Mouse (Mus musculus) embryo, embryonic 11 days (tissue): Measurements from ENCODE around the gene Yars.

Experiments used
- DNase-seq: peaks from one replicate; pipeline ENCODE4 v3.0.0-alpha.2; 2015

Gene Yars

DNA sequence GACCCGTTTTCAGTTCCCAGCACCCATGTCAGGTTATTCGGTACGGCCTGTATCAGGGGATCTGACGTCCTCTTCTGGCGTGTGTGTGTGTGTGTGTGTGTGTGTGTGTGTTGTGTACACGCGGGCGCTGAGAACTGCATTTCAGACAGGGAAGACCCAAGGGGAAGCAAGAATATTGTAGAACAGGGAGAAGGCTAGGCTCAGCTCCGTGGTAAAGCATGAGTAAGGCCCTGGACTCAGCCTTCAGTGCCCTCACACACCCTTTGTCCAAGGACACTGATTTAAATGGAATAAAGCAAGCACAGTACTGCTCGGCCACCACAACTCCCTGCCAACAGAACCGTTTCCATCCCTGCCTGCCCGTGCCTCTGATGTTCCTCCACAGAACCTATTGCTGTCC lies 978 bp downstream of the Yars start:
- peak; percentile 7 for DNase-seq

DNA sequence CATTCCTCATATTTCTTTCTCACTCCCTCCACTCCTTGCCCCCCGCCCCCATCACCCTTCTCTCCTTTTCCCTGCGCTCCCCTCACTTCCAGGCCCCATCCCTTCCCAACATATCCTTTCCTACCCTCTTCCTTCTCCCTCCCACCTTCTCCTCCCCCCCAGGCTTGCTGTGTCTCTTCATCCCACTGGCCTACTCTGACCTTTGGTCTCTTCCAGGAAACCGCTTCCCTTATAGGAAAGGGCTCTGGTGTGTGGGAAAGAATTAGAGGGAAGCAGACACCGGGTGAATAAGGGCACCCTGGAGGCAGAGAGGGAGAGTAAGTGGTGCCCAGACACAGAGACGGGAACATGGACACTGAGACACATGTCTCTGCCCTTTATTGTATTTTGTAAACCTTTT lies 2.1 kb downstream of the Yars start:
- DNase-seq = no peak

DNA sequence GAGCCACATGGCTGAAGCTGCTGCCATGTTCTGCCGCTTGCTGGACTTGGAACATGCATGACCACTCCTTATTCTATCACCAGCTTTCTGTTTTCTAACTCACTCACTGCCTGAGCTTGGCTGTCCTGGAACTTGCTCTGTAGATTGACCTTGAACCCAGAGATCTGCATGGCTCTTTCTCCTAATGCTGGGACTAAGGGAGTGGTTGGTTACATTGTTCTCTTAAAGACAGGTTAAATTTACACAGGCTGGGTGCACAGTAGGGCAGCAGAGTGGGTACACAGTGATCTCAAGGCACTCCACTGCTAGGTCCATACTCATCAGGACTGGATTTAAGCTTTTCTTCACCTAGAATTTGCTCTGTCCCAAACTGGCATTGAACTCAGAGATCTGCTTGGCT lies 4.7 kb downstream of the Yars start:
- DNase-seq = no peak

DNA sequence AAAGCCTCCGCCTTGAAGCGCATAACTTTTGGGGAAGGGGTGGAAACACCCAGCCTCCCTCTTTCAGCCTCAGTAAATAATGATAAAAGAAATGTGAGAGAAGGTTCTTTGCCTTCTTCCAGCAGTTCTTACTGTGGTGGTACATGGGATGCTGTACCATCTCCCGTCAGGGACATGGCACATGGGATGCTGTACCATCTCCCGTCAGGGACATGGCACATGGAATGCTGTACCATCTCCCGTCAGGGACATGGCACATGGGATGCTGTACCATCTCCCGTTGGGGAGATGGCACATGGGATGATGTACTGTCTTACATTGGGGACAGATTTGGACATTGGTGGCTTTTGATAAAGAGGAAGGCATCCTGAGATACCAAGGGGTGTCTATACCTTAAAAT lies 8.0 kb downstream of the Yars start:
- DNase-seq = no peak

DNA sequence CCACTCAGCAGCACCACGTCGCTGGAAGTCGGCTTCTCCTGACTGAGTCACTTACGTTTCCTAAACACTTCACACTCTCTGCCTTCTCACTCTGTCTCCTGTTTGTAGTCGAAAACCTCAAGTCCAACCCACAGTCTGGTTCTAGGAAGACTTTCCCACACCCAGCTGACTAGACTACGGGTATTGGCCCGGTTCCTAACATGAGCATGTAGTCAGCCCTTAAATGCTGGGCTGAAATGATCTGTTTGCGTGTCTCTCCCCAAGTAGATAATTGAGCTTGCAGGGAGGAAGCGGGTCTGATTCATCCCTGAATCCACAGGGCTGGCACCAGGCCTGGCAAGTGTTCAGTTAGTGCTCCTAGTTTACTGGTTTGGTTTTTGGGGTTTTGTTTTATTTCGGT lies 15.1 kb downstream of the Yars start:
- no peak for DNase-seq

DNA sequence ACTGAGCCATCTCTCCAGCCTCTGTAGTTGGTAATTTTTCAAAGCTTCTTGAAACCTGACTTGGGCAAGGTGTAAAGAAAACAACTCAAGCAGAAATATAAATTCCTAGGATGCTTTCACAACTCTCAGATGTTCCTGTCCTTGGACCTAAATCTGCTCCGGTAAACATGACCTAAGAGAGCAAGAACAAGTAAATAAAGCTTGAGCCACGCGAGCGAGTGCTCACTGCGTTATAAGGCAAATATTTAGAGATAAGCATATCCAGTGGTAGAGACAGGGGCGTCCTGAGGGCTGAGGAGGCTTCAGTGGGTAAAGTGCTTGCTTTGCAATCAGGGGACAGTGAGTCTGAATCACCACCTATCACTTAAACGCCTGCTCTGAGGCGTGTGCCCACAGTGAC lies 17.2 kb downstream of the Yars start:
- no peak for DNase-seq

DNA sequence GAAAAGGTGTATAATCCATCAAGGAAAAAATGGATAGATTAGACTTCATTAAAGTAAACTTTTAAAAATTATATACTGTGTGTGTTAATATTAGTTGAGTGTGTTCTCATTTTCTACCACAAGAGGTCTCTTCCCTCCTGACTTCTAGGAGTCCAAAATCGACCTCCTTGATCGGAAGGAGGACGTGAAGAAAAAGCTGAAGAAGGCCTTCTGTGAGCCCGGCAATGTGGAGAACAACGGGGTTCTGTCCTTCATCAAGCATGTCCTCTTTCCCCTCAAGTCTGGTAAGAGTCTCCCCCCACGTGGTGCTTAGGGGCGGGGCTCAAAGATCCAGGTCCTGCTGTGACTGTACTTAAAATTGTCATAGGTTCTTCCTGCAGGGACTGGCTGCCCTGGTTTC lies 19.9 kb downstream of the Yars start:
- DNase-seq = peak; percentile 58

DNA sequence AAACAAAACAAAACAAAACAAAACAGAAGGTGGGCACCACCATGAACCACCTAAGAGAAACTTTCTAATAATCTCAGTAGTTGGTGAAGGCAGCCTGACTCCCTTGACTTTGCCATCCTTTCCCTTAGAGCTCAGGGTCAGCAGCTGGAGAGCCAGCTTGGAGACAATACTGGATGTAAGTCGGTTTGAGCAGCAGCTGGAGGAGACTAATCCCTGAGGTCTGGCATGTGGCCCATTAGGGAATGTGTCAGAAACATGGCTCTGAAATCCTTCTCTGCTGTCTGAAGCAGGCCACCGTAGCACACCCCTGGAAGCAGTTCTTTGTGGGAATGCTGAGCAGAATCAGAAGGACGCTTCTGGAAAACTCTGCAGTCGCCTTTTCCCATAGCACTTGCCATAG lies 21.9 kb downstream of the Yars start:
- DNase-seq = no peak

DNA sequence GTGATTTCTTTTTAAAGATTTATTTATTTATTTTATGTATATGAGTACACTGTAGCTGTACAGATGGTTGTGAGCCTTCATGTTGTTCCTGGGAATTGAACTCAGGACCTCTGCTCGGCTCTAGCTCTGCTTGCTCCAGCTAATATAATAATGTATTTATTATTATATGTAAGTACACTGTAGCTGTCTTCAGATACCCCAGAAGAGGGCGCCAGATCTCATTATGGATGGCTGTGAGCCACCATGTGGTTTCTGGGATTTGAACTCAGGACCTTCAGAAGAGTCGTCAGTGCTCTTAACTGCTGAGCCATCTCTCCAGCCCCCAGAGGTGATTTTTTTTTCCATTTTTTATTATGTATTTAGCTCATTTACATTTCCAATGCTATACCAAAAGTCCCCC lies 22.9 kb downstream of the Yars start:
- peak; percentile 31 for DNase-seq

DNA sequence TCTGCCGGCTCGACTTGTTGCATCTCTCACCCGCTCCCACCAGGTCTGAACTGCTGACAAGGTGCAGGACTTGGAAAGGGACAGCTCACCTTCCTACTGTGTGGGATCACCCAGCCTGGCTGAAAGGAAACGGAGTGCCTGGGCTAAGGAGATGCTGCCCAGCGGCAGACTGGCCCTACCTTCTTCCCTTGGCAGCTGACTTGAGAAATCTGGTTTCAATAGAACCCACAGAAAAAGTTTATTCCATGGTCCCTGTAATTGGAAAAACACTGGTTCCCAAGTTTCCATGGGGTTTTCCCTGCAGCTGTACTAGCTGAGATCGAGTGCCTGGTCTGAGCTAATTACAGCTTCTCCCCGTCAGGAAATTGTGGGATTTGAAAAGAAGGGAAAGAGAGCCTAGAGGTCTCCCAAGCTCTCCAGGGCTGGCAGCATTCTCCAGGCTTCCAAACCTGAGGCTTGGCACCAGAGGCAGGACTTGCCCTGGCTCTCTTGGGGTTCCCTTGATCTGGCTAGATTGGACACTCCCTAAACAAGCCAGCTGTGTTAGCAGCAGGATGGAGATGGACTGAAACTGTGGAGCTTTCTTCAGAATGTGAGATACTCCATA lies 29.1 kb downstream of the Yars start:
- no peak for DNase-seq

DNA sequence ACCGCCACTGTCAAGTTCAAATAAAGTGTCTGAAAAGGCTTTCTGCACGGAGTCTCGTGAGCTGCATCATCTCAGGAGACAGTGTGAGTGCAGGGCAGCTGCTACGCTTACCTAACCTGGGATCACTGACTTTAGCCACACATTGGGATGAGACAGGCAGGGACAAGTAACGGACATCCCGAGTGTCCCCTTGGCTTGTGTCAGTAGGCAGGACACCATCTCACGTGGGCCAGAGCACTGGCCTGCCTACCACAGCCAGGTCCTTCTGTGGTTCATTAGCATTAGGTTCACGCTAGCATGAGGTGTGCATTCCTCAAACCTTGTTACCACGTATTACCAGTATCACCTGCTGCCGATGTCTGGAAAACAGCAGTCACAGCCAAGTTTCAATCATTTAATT lies 29.6 kb downstream of the Yars start:
- DNase-seq = no peak

DNA sequence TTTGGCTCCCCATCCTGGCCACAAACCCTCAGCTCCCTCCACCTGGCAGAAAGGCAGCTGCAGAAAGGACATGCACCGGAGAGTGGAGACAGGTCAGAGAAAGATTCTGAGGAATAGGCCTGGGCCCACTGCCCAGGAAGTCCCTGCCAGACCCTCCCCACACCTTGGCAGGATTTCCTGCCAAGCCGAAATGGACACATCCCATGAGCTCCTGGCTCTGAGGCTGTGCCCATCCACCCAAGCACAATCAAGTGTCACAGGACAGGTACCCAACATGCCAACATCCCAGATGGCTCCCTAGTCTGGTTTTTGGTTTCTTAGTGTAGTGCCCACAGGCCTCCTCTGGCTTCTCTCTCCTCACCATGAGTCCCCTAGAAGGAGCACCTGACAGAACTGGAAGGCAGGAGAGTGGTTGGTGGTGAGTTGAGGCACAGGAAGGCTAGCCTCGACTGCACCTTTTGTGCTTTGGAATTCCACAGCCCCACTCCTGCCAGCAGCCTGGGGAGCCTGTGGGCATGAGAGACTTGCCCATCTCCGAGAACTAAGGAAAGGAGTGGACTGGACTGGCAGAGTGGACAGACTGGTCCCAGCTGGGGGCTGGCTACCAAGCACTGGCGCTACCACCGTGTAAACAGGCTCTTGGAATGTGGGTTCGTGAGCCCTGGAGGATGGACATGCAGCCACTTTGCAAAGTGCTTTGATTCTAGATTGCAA lies 31.0 kb downstream of the Yars start:
- no peak for DNase-seq

DNA sequence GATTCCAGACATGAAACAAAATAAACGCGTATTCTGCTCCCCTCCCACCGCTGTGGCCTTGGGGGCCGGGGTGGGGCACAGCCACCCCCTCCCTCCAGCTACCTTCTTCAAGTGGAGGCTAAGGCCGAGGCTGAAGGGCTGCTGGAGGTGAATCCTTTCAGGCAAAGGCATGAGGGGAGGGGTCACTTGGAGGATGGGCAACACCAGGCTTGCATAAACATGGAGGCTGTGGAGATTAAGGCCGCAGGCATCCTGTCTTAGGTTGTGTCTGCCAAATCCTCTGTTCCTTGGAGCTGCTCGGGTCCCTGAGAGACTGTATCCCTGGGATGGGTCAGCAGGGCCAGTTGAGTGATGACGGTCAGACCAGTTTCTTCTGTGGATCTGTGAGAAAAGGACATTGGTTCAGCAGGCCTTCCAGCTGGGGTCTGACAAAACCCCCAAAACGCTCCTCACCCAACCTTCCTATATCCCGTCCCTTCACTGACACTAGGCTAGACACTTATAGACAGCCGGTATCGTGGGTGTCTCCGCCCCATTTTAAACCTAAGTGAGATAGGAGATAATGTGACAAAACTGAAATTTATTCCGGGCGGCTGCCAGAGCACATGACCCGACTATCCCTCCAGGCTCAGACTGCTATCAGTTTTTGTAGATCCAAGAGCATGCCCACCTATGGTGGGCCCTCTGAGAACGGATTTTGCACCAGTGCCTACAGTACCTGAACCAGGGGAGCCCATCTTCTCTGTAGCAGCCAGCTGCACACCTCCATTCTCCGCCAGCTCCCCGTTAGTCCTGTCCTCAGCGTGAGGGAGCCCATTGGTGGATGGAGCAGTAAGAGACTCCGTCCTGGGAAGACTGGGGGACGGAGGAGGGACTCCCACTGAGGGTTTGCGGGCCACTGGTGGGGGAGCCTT lies 31.8 kb downstream of the Yars start:
- no peak for DNase-seq

DNA sequence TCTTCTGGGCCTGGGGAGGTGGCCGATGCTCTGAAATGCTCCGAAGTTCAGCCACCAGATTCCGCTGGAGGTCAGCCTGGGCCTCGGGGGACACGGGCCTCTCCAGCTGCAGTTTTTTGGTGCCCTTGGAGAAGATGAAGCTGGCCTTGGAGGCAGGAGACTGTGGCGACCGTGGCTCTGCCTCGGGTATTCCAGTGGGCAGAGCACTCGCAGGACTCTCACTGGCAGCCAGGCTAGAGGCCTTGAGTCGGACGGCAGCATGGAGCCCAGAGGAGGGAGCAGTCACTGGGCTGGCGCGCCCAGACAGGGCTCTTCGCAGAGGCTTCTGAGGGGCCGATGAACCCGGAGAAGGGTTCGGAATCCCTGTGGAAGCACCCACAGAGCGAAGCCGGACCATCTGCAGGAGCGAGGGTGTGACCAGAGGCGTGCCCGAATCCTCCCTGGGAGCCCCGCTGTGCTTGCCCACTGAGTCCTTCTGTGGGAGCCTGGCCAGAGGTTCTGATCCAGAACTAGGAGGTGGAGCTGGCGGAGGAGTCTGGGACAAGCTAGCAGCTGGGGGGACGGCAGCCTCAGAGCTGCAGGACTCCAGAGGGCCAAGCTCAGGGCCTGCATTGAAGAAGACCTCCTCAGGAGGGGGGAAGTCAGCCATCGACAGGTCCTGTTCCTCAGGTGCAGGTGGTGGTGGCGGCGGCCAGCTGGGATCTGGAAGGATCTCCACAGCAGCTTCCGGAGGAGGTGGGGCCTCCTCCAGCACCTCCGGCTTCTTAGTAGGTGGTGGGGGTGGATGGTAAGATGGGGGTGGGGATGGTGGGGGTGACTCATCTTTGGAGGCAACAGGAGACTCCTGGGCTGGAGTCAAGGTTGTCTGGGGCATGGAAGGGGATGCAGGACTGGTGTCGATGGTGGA lies 32.7 kb downstream of the Yars start:
- no peak for DNase-seq

DNA sequence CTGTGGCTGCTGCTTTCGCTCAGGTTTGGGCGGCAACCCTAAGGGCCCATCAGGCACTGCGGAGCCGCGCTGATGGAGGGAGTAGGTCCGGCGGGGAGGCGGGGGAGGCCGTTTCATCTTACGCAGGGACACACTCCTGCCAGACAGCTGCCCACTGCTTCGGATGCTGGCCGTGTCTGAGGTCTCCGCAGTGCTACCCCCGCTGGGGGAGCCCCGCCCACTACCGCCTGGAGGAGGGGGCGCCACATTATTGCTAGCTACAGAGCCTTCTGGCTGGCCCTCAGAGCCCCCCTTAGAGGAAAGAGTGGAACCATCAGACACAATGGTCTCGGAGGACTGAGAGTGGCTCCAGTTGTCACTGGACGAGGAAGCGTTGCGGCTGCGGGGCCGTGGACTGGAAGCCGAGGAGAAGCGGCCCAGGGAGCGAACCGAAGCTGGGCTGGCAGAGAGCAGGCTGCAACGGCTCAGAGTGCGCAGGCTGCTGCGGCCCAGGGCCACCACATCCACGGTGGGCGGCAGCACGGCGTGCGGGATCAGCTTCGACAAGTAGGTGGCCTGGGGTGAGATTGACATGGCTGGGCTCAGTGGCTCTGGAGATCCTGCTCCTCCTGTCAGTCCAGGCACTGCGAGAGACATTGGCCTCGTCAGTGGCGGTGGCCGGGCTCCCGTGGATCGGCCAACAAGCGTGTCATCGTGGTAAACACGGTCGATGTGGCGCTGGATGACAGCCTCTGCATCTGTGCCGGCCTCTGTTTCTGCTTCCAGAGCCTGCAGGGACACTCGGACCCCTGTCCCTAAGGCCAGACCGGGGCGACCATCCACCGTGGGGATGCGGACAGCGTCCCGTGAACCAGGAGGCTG lies 34.1 kb downstream of the Yars start:
- peak; percentile 70 for DNase-seq

DNA sequence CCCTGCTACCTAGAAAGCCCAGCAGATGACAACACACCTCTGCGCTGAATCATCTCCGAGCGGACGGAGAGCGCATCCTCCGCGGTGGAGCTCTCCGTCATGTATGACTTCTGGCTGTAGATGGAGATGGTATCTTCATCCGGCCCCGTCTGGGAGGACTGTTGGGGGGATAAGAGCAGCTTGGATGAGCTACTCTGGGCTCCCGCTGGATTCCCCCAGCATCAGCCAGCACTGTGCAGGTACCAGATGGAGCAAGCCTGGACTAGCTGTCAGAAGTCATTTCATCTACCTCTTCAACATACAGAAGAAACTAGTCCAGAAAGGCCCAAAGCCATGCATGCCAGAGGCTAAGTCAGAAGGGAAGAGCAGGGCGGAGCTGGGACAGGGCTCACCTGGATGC lies 35.8 kb downstream of the Yars start:
- DNase-seq = no peak

DNA sequence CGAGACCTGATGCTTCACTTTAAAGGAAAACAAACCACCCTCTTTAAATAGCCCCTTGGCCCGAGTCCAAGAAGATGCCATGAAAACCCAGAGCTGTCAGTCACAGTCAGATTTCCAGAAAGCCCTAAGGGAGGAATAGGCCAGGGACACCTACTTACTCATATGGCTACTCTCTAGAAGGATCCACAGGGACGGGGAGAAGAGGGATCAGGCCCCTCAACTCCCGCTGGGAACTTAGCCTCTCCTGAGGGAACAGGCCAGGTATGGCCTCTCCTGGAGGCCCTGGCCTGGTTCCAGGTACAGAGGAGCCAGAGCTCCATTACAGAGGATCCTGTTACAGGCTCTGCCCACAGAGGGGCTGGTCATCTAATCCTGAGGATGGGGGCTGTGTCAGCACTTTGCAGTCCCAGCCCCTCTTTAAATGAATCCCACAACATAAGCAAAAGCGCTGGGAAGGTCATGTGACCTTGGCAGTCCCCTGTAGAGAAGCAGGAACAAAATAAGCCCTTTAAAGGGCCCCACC lies 36.9 kb downstream of the Yars start:
- peak; percentile 27 for DNase-seq

DNA sequence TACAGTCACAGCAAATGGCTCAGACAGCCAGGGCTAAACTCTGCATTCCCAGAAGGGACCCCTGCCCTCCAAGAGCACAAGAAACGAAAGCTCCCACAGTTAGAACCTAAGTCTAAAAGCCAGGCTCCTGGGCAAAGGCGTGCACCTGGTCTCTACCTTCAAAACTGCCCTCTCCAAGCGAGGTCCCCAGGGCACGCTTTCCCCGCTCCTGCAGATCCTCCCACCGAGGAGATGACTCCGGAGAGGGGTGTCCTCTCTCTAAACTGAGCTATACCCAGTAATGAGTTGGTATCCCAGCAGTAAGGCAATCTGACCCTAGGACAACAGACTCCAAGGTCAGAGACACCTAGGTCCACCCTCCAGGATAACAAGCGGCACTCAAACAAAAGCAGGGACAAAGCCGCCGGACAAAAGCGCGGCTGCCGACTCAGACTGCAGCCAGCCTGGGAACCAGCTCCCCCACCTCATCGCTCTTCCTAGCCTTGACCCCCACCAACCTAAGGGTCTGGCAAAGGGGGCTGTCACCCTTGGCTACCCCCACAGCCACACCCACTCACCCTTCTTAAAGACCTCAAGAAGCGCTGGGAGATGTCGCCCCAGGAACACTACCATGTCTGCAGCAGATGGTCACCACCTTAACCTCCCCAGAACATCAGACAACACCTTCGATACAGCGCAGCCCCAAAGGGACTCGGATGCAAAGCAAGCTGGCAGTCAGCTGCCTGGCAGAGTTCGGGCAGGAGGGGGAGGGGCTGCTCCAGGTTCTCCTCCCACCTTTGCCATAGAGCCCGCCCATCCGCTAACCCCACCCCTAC lies 37.8 kb downstream of the Yars start:
- peak; percentile 31 for DNase-seq

DNA sequence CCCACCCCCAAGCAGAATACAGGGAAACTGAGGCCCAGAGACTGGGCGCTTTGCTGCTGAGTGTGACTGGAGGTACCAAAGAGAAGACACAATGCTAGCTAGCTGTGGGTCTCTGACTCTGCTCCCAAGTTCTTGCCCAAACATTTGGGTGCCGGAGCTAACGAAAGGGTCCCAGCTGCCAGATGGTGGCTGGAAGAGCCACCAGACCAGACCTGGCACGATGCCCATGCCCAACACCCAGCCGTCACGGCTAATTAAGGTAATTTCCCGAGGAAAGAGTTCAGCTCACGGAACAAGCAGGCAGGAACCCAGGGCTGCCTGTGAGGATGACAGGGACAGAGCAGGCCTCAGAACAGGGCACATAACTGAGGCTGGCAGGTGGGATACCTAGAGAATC lies 38.4 kb downstream of the Yars start:
- peak; percentile 29 for DNase-seq

DNA sequence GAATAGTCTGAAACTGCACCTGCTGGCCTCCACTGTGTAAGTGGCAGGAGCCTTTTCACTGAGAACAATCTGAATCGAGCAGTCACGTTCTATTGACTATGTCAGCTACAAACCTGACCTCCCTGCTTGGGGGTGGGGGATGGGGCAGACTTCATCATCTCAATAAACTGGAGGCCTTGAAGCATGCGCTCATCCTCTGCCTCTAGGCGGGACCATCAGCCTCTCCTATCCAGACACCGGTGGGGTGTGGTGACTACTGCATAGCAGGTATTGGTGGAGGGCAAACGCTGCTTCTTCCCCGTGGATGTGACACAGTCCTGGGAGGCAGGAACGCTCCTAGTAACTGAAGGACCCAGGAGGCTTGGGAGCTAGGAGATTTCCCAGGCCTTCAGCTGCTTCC lies 41.4 kb downstream of the Yars start:
- DNase-seq = no peak
